Mouse (Mus musculus): Measurements from ENCODE around the gene Adamts14. TPM values are rescaled to one million over a fixed set of nuclear protein-coding genes. Genes with fewer than 3 reads are reported as not detected.

Gene Adamts14
- polyA plus RNA-seq, 1 experiment from 2014 or later = 2.8 TPM

- no peaks in the 10 kb centered on the region for H3K9me3 ChIP-seq
- no peak overlapping the region for H3K27ac ChIP-seq
- no peak overlapping the region for H3K4me3 ChIP-seq
- no peak overlapping the region for H3K9ac ChIP-seq
- no peak overlapping the region for H3K4me2 ChIP-seq (replicated peaks)
- ATAC-seq (ENCODE audit: low FRiP score, low read depth) = no peak
- H3K36me3 ChIP-seq = no peaks in the 10 kb centered on the region
- peaks cover 4% of the 10 kb centered on the region for H3K4me1 ChIP-seq
- H3K27me3 ChIP-seq = peaks cover 34% of the 10 kb centered on the region
- 45% methylated on average over 13 of the region's 13 CpGs for WGBS
These were observed 98.4 kb downstream of the Adamts14 start for GRCm38 (mm10) chr10:61174711-61175441.

GRCm38 (mm10) chr10:61172496-61172895 lies 100.7 kb downstream of the Adamts14 start:
- peaks cover 4% of the 10 kb centered on the region for H3K4me1 ChIP-seq
- H3K36me3 ChIP-seq = no peaks in the 10 kb centered on the region
- WGBS = 73% methylated on average over 4 of the region's 4 CpGs

GRCm38 (mm10) chr10:61171654-61172053 lies 101.6 kb downstream of the Adamts14 start, which contains the start of gene Tbata:
Gene Tbata, plus strand, starts transcription at chr10:61171954.
- Histone ChIP-seq H3K36me3 (no peaks in the 10 kb centered on the region), H3K4me3 (no peak within 1 kb of the TSS), H3K9ac (no peak within 1 kb of the TSS), H3K4me1 (peaks cover 4% of the 10 kb centered on the region), H3K9me3 (no peaks in the 10 kb centered on the region), H3K4me2 (replicated peaks) (no peak within 1 kb of the TSS), H3K27ac (no peak within 1 kb of the TSS), H3K27me3 (peaks cover 25% of the 10 kb centered on the region)
- no peak for ATAC-seq (ENCODE audit: low FRiP score, low read depth)
- 71% methylated on average over 3 of the region's 3 CpGs for WGBS

More at GRCm38 (mm10) chr10:61172496-61172895, 100.7 kb downstream of the Adamts14 start:
- ATAC-seq (ENCODE audit: low FRiP score, low read depth) = no peak
- no peaks in the 10 kb centered on the region for H3K9me3 ChIP-seq
- no peak overlapping the region for H3K27ac ChIP-seq
- H3K9ac ChIP-seq = no peak overlapping the region
- no peak overlapping the region for H3K4me3 ChIP-seq
- H3K4me2 ChIP-seq (replicated peaks) = no peak overlapping the region
- peaks cover 28% of the 10 kb centered on the region for H3K27me3 ChIP-seq

- Histone ChIP-seq H3K36me3 (no peaks in the 10 kb centered on the region), H3K27me3 (no peaks in the 10 kb centered on the region), H3K4me3 (no peak overlapping the region), H3K9ac (no peak overlapping the region), H3K4me1 (no peaks in the 10 kb centered on the region), H3K27ac (no peak overlapping the region), H3K4me2 (replicated peaks) (no peak overlapping the region), H3K9me3 (no peaks in the 10 kb centered on the region)
- WGBS = 66% methylated on average over 2 of the region's 2 CpGs
- no peak for ATAC-seq (ENCODE audit: low FRiP score, low read depth)
These were observed 104.8 kb downstream of the Adamts14 start for GRCm38 (mm10) chr10:61168393-61168792.

- H3K36me3 ChIP-seq = no peaks in the 10 kb centered on the region
- WGBS = 38% methylated on average over 9 of the region's 9 CpGs
- H3K9ac ChIP-seq = no peak overlapping the region
- H3K4me3 ChIP-seq = no peak overlapping the region
- ATAC-seq (ENCODE audit: low FRiP score, low read depth) = no peak
- H3K27ac ChIP-seq = no peak overlapping the region
- H3K4me1 ChIP-seq = no peaks in the 10 kb centered on the region
- H3K9me3 ChIP-seq = no peaks in the 10 kb centered on the region
- no peak overlapping the region for H3K4me2 ChIP-seq (replicated peaks)
- H3K27me3 ChIP-seq = no peaks in the 10 kb centered on the region
These were observed 105.7 kb downstream of the Adamts14 start for GRCm38 (mm10) chr10:61167333-61168096.

GRCm38 (mm10) chr10:61162366-61162765 lies 110.9 kb downstream of the Adamts14 start:
- H3K4me1 ChIP-seq = no peaks in the 10 kb centered on the region
- no peaks in the 10 kb centered on the region for H3K9me3 ChIP-seq
- no peak overlapping the region for H3K4me3 ChIP-seq
- H3K9ac ChIP-seq = no peak overlapping the region
- no peak overlapping the region for H3K4me2 ChIP-seq (replicated peaks)
- 69% methylated on average over 3 of the region's 3 CpGs for WGBS
- no peaks in the 10 kb centered on the region for H3K36me3 ChIP-seq
- no peak for ATAC-seq (ENCODE audit: low FRiP score, low read depth)
- no peaks in the 10 kb centered on the region for H3K27me3 ChIP-seq
- H3K27ac ChIP-seq = no peak overlapping the region

GRCm38 (mm10) chr10:61160671-61161070 lies 112.6 kb downstream of the Adamts14 start:
- no peaks in the 10 kb centered on the region for H3K9me3 ChIP-seq
- no peak overlapping the region for H3K4me2 ChIP-seq (replicated peaks)
- no peaks in the 10 kb centered on the region for H3K36me3 ChIP-seq
- 80% methylated on average over 4 of the region's 4 CpGs for WGBS
- no peak overlapping the region for H3K9ac ChIP-seq
- no peak for ATAC-seq (ENCODE audit: low FRiP score, low read depth)
- no peak overlapping the region for H3K4me3 ChIP-seq
- H3K27me3 ChIP-seq = no peaks in the 10 kb centered on the region
- no peaks in the 10 kb centered on the region for H3K4me1 ChIP-seq
- no peak overlapping the region for H3K27ac ChIP-seq

- ATAC-seq (ENCODE audit: low FRiP score, low read depth) = no peak
- no peaks in the 10 kb centered on the region for H3K36me3 ChIP-seq
- 68% methylated on average over 7 of the region's 7 CpGs for WGBS
- H3K27me3 ChIP-seq = no peaks in the 10 kb centered on the region
- no peak overlapping the region for H3K4me3 ChIP-seq
- no peaks in the 10 kb centered on the region for H3K9me3 ChIP-seq
- no peak overlapping the region for H3K27ac ChIP-seq
- no peaks in the 10 kb centered on the region for H3K4me1 ChIP-seq
- no peak overlapping the region for H3K4me2 ChIP-seq (replicated peaks)
- no peak overlapping the region for H3K9ac ChIP-seq
These were observed 113.1 kb downstream of the Adamts14 start for GRCm38 (mm10) chr10:61160089-61160488.

GRCm38 (mm10) chr10:61158594-61158993 lies 114.6 kb downstream of the Adamts14 start:
- H3K27ac ChIP-seq = no peak overlapping the region
- WGBS = 87% methylated on average over 3 of the region's 3 CpGs
- H3K36me3 ChIP-seq = no peaks in the 10 kb centered on the region
- no peak overlapping the region for H3K4me2 ChIP-seq (replicated peaks)
- ATAC-seq (ENCODE audit: low FRiP score, low read depth) = no peak
- no peak overlapping the region for H3K4me3 ChIP-seq
- no peaks in the 10 kb centered on the region for H3K27me3 ChIP-seq
- H3K9ac ChIP-seq = no peak overlapping the region
- no peaks in the 10 kb centered on the region for H3K9me3 ChIP-seq
- no peaks in the 10 kb centered on the region for H3K4me1 ChIP-seq

- H3K9ac ChIP-seq = no peak overlapping the region
- no peak for ATAC-seq (ENCODE audit: low FRiP score, low read depth)
- H3K9me3 ChIP-seq = no peaks in the 10 kb centered on the region
- H3K4me2 ChIP-seq (replicated peaks) = no peak overlapping the region
- no peaks in the 10 kb centered on the region for H3K36me3 ChIP-seq
- no peak overlapping the region for H3K4me3 ChIP-seq
- no peaks in the 10 kb centered on the region for H3K4me1 ChIP-seq
- WGBS = 92% methylated on average over 2 of the region's 2 CpGs
- H3K27me3 ChIP-seq = no peaks in the 10 kb centered on the region
- no peak overlapping the region for H3K27ac ChIP-seq
These were observed 116.8 kb downstream of the Adamts14 start for GRCm38 (mm10) chr10:61156453-61156852.

GRCm38 (mm10) chr10:61155611-61156010 lies 117.6 kb downstream of the Adamts14 start:
- Histone ChIP-seq H3K36me3 (no peaks in the 10 kb centered on the region), H3K4me3 (no peak overlapping the region), H3K27ac (no peak overlapping the region), H3K9me3 (no peaks in the 10 kb centered on the region), H3K4me2 (replicated peaks) (no peak overlapping the region), H3K9ac (no peak overlapping the region), H3K4me1 (peaks cover 4% of the 10 kb centered on the region; the same call in 1 of the 2 replicates), H3K27me3 (no peaks in the 10 kb centered on the region)
- 84% methylated on average over 3 of the region's 3 CpGs for WGBS
- no peak for ATAC-seq (ENCODE audit: low FRiP score, low read depth)

GRCm38 (mm10) chr10:61152131-61152530 lies 121.1 kb downstream of the Adamts14 start:
- Histone ChIP-seq H3K27me3 (no peaks in the 10 kb centered on the region), H3K4me1 (peaks cover 6% of the 10 kb centered on the region; the same call in 1 of the 2 replicates), H3K36me3 (no peaks in the 10 kb centered on the region), H3K4me3 (no peak overlapping the region), H3K9ac (no peak overlapping the region), H3K27ac (no peak overlapping the region), H3K4me2 (replicated peaks) (no peak overlapping the region), H3K9me3 (no peaks in the 10 kb centered on the region)
- no peak for ATAC-seq (ENCODE audit: low FRiP score, low read depth)

Data from limb, embryonic 13.5 days (tissue).